Mouse (Mus musculus) bone marrow, adult 2 months (tissue): ENCODE data around the gene Cenpv.
A peak's percentile ranks its signal among the peaks of the same experiment; 100 is the strongest.

ENCODE experiments used
- CTCF ChIP-seq: fragments of 200-500 bp; IDR thresholded peaks from 2 replicates; pipeline ENCODE4 v1.5.1; 2011; ENCODE audit warnings: low read length, control low read depth; ENCODE audit not compliant: control insufficient read depth, insufficient read depth
- POLR2A ChIP-seq: fragments of 200-500 bp; IDR thresholded peaks from 2 replicates; pipeline ENCODE4 v1.6.1; 2011; ENCODE audit warnings: low read depth, mild to moderate bottlenecking, control low read depth, low read length, borderline replicate concordance; ENCODE audit not compliant: control insufficient read depth

- TF ChIP-seq CTCF = no peak
- TF ChIP-seq POLR2A = peak; percentile 99
Measured at GRCm38 (mm10) chr11:62551226-62552119, 12.4 kb upstream of the Cenpv start.
